Mouse (Mus musculus) spleen, adult 2 months (tissue): Measurements from ENCODE around the gene Nme9. TPM values are rescaled to one million over a fixed set of nuclear protein-coding genes. Genes with fewer than 3 reads are reported as not detected.

Experiments
- DNase-seq, 2 experiments: peaks; one replicate each; pipeline versions ENCODE4 v3.0.0 to v3.0.0-alpha.2; 2012 to 2021; ENCODE audit warnings: low spot score in 2 of 2, low read depth in 1 of 2
- H3K27ac ChIP-seq: fragments of 200-500 bp; 2 replicates; pipeline ENCODE4 v1.5.1; 2012; ENCODE audit warnings: low read length, inconsistent platforms; ENCODE audit not compliant: insufficient read depth
- H3K27me3 ChIP-seq: fragments of 200-500 bp; 2 replicates; pipeline ENCODE4 v1.6.1; 2012; ENCODE audit warnings: mild to moderate bottlenecking, moderate library complexity, low read length, inconsistent platforms; ENCODE audit not compliant: control insufficient read depth, insufficient read depth
- H3K36me3 ChIP-seq: fragments of 200-500 bp; 2 replicates; pipeline ENCODE4 v1.6.1; 2012; ENCODE audit warnings: mild to moderate bottlenecking, low read length, inconsistent platforms; ENCODE audit not compliant: control insufficient read depth, insufficient read depth
- H3K4me1 ChIP-seq: fragments of 200-500 bp; 2 replicates; pipeline ENCODE4 v1.6.1; 2011; ENCODE audit warnings: inconsistent platforms; ENCODE audit not compliant: control insufficient read depth, insufficient read depth, insufficient read length
- H3K4me3 ChIP-seq: fragments of 200-500 bp; 2 replicates; pipeline ENCODE4 v1.5.1; 2011; ENCODE audit warnings: mild to moderate bottlenecking, inconsistent platforms; ENCODE audit not compliant: insufficient read depth, insufficient read length; ENCODE audit errors: extremely low read depth
- CTCF ChIP-seq: fragments of 200-500 bp; IDR thresholded peaks from 2 replicates; pipeline ENCODE4 v1.5.1; 2011; ENCODE audit warnings: mild to moderate bottlenecking, inconsistent platforms; ENCODE audit not compliant: insufficient read depth, insufficient read length, insufficient replicate concordance; ENCODE audit errors: extremely low read depth
- POLR2A ChIP-seq: fragments of 200-500 bp; IDR thresholded peaks from 2 replicates; pipeline ENCODE4 v1.6.1; 2011; ENCODE audit warnings: low read depth, low read length, inconsistent platforms
- WGBS: fragments of 180-500 bp; shearing (Covaris S2); methylation state at CpG from one replicate; pipeline ENCODE4 v1.1.7; 2018; 5-methylcytosine and 5-hydroxymethylcytosine counted together
- polyA plus RNA-seq: library from polyadenylated mRNA; depleted of rRNA; stranded (reverse); fragments of >200 nt; gene quantifications from 2 replicates; pipeline ENCODE4 v1.2.3, GENCODE M21; 2012

The Nme9 gene
- polyA plus RNA-seq, 1 experiment: 0.57 TPM

DNA sequence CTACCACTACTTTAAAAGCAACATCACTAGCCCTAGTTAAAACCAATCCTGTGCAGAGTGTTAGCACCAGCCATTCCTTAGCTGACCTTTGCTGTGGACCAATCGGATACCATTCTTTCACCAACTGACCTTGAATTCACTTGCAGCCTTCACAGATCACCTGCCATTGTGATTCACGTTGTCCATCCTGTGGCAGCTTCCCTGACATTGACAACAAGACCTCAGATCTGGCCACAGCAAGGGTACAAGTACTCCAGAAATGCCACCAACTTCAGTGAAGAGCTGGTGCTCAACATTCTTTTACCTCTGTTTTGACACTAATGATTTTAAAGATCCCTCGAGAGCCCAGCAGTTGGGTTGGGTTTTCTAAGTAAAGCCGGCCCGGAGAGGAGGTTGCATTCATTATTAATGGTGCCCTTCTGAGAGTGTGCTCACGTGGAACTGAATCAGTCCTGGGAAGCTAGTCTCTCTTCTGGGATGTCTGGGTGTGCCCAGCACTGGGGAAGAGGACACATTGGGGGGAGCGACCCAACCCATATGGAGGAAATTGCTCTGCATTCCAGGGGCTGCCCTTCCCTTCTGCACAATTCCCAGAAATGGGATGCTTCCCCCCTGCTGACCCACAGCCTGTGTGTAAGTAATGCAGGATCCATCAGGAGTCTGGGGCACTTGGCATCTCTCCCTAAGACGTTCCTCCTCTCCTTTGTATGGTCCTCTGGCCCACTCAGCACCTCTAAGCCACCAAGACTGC, 31.1 kb upstream of the Nme9 start:
- H3K27ac ChIP-seq: no peak overlapping the region
- H3K27me3 ChIP-seq: no peaks in the 10 kb centered on the region
- no peak overlapping the region for H3K4me3 ChIP-seq
- no peaks in the 10 kb centered on the region for H3K36me3 ChIP-seq
- DNase-seq: no peak
- TF ChIP-seq POLR2A: no peak
- no peak for TF ChIP-seq CTCF
- 90% methylated on average over 8 of the region's 8 CpGs for WGBS
- no peaks in the 10 kb centered on the region for H3K4me1 ChIP-seq

DNA sequence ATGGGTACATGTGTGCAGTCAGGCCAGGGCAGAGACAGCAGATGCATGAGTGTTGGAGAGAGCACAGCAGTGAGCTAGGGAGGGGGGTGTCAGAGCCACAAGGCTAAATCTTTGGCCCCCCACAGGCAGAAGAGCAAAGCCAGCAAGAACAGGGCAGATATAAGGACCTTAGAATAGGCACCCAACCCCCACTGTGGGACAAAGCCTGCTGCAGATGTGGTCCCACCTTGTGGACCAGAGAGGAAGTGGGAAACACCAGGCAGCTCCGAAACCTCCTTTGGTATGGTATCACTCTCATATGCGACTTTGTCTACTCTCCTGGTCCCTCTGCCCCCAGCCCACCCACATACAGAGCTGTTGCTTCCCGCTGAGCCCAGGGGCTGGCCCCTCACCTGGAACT, 29.4 kb upstream of the Nme9 start:
- H3K27ac ChIP-seq: no peak overlapping the region
- H3K36me3 ChIP-seq: no peaks in the 10 kb centered on the region
- H3K4me3 ChIP-seq: no peak overlapping the region
- WGBS: 69% methylated on average over 3 of the region's 3 CpGs
- DNase-seq: no peak
- no peaks in the 10 kb centered on the region for H3K4me1 ChIP-seq
- H3K27me3 ChIP-seq: no peaks in the 10 kb centered on the region
- TF ChIP-seq POLR2A (no peak), CTCF (no peak)

- Histone ChIP-seq H3K27me3 (no peaks in the 10 kb centered on the region), H3K4me1 (no peaks in the 10 kb centered on the region), H3K27ac (no peak overlapping the region), H3K36me3 (no peaks in the 10 kb centered on the region), H3K4me3 (no peak overlapping the region)
- no peak for DNase-seq
- TF ChIP-seq CTCF: no peak
- no peak for TF ChIP-seq POLR2A
- 80% methylated on average over 9 of the region's 9 CpGs for WGBS
Measured at GRCm38 (mm10) chr9:99423692-99424573, 27.3 kb upstream of the Nme9 start.

DNA sequence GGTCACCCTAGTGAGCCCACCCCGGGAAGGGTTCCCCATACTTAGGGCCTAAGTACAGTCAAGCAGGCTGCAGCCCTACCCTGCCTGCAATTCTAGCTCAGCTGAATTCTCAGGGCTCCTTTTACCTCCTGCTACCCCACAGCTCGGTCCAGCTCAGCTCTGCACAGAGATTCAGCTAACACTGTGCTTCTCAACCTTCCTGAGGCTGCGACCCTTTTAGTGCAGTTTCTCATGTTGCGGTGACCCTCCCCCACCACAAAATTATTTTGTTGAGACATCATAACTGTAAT, 26.8 kb upstream of the Nme9 start:
- Histone ChIP-seq H3K4me3 (no peak overlapping the region), H3K4me1 (no peaks in the 10 kb centered on the region), H3K27me3 (no peaks in the 10 kb centered on the region), H3K27ac (no peak overlapping the region), H3K36me3 (no peaks in the 10 kb centered on the region)
- DNase-seq: no peak
- TF ChIP-seq POLR2A: no peak
- TF ChIP-seq CTCF: no peak
- 88% methylated on average over 4 of the region's 4 CpGs for WGBS

DNA sequence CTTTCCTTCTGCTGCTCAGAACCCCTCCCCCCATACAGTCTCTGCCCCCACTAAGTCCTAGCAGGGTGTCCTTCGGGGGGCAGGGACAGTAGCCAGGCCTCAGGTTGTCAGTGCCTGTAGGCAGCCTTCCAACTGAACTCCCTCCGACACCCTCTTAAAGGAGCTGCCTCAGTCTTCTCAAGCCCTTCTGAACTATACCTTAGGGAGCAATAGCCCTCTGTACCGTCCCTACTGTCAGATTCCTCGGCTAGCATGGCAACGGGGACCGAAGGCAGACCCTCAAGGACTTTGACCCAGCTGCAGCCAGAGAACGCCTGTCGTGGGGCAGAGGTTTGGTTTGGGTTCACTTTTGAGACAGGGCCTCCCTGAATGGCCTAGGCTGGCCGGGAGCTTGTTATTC, 26.0 kb upstream of the Nme9 start:
- no peaks in the 10 kb centered on the region for H3K4me1 ChIP-seq
- no peak for DNase-seq
- H3K27ac ChIP-seq: no peak overlapping the region
- no peak overlapping the region for H3K4me3 ChIP-seq
- H3K27me3 ChIP-seq: no peaks in the 10 kb centered on the region
- no peaks in the 10 kb centered on the region for H3K36me3 ChIP-seq
- no peak for TF ChIP-seq CTCF
- TF ChIP-seq POLR2A: no peak
- 83% methylated on average over 9 of the region's 9 CpGs for WGBS

DNA sequence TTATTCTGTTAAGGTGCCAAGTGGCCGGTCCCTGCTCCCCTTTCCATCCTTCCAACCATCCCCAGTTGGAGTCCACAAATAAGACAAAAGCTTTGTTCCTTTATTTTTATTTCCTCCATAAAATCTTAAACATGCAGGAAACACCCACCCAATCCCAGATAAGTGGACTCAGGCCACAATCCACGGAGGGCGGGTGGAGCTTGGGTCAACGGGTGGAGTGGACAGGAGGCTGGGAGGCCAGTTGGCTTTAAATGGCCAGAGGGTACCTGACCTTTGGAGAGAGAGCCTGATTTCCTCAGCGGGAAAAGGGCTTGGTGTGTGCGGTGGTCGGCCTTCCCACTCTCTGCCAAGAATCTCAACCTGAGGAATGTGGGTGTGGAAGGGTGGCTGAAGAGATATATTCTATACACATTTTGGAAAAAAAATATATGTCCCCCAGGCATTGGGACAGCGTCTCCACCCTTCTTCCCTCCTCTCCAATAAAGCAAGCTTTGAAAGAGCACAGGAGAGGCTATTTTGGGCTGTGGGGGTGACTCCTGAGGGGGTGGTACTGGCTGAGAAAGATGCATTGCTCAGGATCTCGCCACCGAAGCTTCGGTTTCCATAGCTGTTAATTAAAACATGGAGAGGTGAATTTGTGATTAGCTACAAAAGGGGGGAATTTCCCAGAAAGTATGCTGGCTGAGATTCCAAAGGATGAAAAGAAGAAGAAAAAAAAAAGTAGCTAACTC, 22.5 kb upstream of the Nme9 start:
- Histone ChIP-seq H3K4me1 (no peaks in the 10 kb centered on the region), H3K4me3 (no peak overlapping the region), H3K36me3 (no peaks in the 10 kb centered on the region), H3K27me3 (no peaks in the 10 kb centered on the region), H3K27ac (no peak overlapping the region)
- 86% methylated on average over 11 of the region's 11 CpGs for WGBS
- no peak for TF ChIP-seq CTCF
- TF ChIP-seq POLR2A: no peak
- DNase-seq: no peak
